Mouse (Mus musculus): ENCODE data around the gene Bsn.

GRCm38 (mm10) chr9:108157891-108158290 is 32.3 kb downstream of the Bsn start:
- no peak for TF ChIP-seq CEBPB (IDR thresholded peaks at IDR 0.05; ENCODE audit: insufficient read depth, poor library complexity, severe bottlenecking)
- no peak for TF ChIP-seq POLR2A (IDR thresholded peaks at IDR 0.05; ENCODE audit: insufficient read length, low read depth)
- TF ChIP-seq TCF12 (IDR thresholded peaks at IDR 0.05; ENCODE audit: insufficient read depth, poor library complexity, severe bottlenecking) = no peak
- no peak for TF ChIP-seq MYOG (IDR thresholded peaks at IDR 0.05; ENCODE audit: control insufficient read depth in 1 of 3, insufficient read depth in 1 of 3, insufficient read length in 2 of 3, low read depth in 2 of 3)
- TF ChIP-seq SRF (IDR thresholded peaks at IDR 0.05; ENCODE audit: control insufficient read depth, insufficient read length, low read depth) = no peak
- TF ChIP-seq POLR2AphosphoS2 (IDR thresholded peaks at IDR 0.05; ENCODE audit: insufficient read length, low read depth) = no peak
- no peak for TF ChIP-seq MAX (IDR thresholded peaks at IDR 0.05; ENCODE audit: low read depth)
- TF ChIP-seq REST (IDR thresholded peaks at IDR 0.05; ENCODE audit: insufficient read depth, insufficient read length) = no peak
